Mouse (Mus musculus) left cerebral cortex, adult 8-10 months (tissue): ENCODE results near the gene Txnip. TPM values are rescaled to one million over a fixed set of nuclear protein-coding genes. Genes with fewer than 3 reads are reported as not detected.
A peak's percentile ranks its signal among the peaks of the same experiment; 100 is the strongest.
"Not testable (repeated sequence)": the region's sequence is repeated elsewhere in the genome, so short reads cannot be mapped to it uniquely, and the experiment has no call there.

Experiments
- DNase-seq, 2 experiments: peaks; one replicate each; pipeline ENCODE4 v3.0.0; 2022; ENCODE audit warnings: low spot score in 2 of 2
- total RNA-seq, 4 experiments: library from RNA; stranded (reverse); gene quantifications; 2 replicates each; pipeline ENCODE4 v1.2.4; 2022

Txnip gene
- total RNA-seq, 4 experiments from 2014 or later, result 21.7 to 37.3 (median 26.8) TPM

DNA sequence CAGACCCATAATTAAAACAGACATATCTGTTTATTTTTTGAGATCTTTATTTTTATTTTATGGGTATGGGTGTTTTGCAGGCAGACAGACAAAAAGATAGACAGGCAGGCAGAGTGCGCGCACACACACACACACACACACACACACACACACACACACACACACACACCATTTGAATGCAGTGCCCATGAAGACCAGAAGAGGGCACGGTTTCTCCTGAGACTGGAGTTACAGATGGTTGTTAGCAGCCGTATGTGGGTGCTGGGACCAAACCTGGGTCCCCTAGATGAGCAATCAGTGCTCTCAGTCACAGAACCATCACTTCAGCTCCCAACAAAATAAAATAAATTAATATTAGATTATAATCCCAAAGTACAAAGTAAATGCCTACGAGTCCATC is 25.6 kb downstream of the Txnip start:
- no peak for DNase-seq

DNA sequence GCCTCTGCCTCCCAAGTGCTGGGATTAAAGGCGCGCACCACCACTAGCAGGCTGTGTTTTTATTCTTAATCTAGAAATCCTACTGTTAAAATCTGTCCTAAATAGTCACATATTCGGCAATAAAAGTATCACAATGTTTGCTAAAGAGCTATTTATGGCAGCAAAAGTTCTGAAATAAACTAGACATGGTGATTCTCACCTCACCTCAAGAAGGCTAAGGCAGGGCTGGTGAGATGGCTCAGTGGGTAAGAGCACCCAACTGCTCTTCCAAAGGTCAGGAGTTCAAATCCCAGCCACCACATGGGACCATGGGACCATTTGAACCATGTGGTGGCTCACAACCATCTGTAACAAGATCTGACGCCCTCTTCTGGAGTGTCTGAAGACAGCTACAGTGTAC is 32.9 kb downstream of the Txnip start:
- no peak for DNase-seq

DNA sequence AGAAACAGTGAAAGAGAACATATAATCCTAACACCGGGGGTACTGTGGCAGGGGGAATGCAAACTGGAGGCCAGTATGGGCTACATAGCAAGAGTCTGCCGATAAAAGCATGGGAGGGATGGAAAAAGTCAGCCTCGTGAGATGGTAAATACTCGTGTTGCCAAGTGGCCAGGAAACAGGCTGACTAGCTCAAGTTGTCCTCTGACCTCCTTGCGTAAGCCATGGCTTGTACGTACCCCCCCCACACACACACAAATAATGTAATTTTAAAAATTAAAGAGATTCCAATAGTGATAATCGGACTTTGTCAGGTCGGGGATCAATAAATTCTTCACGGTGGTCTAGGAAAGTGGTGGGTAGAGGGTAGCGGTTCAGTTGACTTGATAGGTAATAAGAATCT is 35.6 kb downstream of the Txnip start:
- DNase-seq, result no peak

DNA sequence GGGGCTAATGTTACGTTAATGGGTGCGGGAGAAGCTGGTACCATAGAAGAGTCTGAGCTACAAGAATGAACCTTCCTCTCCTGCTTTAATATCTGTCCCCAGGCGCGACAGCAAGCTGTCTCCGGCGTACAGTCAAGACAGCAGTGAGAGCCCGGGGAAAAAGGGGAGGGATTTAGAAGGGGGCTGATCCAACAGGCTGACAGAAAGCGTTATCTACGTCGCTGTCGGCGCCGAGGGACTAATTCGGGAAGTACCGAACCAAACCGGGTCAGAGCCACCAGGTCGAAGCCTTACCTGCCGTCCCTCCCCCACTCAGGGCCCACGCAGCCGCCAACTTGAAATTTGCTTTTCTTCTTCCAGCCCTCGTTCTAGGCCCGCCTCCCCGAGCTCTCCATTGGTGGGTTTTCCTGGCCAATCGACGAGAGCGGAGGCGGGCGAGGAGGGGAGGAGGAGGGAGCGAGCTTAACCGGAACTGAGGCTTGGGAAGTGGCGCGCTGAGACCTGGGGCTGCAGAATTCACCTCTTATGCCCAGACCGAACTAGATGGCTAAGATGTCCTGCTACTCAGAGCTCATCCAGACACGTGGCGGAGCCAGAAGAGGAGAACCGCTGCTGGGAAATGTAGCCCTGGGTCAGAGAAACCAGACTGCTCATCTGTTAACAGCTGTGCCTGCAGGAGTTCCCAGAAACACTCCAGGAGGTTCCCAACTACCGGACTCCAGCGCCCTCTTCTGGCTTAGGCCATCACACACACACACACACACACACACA is 36.2 kb downstream of the Txnip start, which contains the start of gene Polr3gl:
Polr3gl (minus strand) TSS at position 392 of the 771 bp plus-strand sequence.
- DNase-seq, result peak; percentile 93

DNA sequence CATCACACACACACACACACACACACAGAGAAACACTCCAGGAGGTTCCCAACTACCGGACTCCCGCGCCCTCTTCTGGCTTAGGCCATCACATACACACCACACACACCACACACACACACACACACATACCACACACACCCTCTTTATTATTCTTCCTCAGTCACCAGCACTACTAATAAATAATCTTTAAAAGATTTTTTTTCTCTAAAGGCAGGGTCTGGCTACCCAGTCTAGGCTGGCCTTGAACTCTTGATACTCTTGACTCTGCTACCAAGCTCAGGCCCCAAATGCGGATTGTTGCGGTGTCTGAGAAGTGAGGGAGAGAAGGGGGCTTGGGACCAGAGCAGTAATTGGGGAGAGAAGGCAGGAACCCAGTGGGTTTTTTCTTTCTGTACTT is 37.1 kb downstream of the Txnip start:
- no peak for DNase-seq

DNA sequence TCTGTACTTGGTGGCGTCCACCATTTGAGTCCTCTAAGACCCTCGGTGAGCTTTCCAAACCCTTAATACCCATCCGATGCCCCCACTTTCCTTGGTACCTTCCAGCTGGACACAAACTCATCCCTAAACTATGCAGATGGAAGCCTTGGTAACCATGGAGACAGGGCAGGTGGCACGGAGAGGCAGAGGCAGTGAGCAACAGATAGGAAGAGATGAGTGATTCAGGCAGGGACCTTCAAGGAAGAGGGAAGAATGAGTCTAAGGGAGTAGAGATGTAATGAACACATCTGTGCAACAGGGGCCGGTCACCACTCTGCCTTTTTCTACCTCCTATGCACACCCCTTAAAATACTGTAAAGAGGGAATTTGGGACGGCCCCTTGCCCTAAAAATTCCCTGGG is 37.9 kb downstream of the Txnip start:
- peak; percentile 33 to 68 for DNase-seq

DNA sequence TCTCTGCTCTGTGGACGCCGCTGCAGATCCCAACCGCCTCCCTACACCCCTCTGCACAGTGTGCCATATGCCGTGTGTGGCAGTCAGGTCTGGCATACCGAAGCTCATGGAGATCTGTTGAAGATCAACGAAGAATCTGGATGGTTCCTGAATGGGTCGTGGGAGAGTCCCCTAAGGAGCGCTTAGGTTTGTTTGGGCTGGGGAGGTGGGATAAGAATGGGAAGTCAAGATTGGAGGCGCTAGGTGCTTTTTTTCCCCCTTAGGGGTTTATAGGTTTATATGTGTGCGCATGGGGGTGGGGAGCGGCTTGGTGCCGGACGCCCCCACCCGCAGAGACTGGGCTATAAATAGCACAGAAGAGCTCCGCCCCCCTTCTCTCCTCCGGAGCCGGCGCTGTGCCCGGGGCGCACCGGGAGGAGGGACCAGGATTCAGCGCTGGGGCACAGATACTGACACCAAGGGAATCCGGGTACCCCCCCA is 38.5 kb downstream of the Txnip start, which contains the start of gene Ankrd34a:
Ankrd34a (plus strand) TSS at position 409 of the 480 bp plus-strand sequence.
- peak; percentile 64 to 85 for DNase-seq

DNA sequence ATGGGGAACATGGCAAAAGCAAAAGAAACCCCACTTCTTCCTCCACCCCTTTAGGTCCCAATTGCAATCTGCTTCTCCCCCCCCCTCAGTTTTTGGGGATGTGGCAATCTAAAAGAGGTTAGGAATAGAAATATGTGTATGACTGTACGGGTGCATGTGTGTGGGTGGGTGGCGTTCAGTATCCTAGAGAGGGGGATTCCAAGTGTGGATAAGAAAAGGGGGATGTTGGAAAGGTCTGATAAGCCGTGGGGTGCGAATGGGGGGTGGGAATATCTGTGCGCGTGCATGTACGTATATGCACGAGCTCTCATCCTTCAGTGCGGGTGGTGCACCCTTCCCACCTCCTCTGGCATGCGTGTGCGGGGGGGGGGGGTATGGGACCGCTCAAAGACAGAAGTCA is 39.1 kb downstream of the Txnip start:
- DNase-seq, result peak in 1 of 2 experiments; percentile 57

DNA sequence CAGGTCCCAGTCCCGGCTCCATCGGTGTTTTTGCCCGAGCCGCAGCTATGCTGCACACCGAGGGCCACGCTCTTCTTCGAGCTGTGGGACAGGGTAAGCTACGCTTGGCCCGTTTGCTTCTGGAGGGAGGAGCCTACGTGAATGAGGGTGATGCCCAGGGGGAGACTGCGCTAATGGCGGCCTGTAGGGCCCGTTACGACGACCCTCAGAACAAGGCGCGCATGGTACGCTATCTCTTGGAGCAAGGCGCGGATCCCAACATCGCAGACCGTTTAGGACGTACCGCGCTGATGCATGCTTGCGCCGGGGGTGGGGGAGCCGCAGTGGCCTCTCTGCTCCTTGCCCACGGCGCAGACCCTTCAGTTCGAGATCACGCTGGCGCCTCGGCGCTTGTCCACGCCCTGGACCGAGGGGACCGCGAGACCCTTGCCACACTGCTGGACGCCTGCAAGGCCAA is 39.7 kb downstream of the Txnip start:
- peak in 1 of 2 experiments; percentile 48 for DNase-seq

DNA sequence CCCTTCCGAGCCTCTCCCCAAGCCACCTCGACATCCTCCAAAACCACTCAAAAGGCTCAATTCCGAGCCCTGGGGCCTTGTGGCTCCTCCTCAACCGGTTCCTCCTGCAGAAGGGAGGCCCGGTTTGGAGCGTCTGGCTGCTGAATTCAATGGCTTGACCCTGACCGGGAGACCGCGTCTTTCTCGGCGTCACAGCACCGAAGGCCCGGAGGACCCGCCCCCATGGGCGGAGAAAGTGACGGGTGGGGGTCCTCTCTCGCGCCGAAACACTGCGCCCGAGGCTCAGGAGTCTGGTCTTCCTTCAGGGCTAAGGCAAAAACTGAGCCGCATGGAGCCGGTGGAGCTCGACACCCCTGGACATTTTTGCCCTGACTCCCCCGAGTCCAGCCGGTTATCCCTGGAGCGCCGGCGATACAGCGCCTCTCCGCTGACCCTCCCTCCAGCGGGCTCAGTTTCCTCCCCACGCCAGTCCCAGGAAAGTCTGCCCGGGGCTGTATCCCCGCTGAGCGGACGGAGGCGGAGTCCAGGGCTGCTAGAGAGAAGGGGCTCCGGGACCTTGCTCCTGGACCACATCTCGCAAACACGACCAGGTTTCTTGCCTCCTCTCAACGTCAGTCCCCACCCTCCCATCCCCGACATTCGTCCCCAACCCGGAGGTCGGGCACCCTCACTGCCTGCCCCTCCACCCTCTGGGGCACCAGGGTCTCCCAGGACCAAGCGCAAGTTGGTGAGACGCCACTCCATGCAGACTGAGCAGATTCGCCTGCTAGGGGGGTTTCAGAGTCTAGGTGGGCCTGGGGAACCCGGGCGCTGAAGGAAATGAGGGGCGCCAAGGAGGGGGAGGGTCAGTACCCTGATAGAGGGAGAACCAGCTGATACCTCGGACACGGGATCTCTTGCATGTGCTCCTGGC is 40.7 kb downstream of the Txnip start:
- peak; percentile 49 to 51 for DNase-seq

DNA sequence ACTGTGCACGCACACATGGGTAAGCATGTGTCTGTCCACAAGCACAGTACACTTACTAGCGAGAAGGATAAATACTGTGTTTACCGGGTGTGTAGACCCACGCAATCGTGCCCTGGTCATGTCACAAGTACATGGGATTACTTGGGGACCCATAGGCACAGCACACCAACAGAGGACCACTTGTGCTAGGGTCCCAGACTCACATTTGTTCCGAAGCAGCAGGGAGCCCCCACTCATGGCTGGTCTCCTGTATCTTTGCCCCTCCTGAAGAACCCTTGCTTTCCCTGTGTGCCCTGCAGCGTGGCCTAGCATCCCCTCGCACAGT is 41.3 kb downstream of the Txnip start:
- DNase-seq, result no peak

DNA sequence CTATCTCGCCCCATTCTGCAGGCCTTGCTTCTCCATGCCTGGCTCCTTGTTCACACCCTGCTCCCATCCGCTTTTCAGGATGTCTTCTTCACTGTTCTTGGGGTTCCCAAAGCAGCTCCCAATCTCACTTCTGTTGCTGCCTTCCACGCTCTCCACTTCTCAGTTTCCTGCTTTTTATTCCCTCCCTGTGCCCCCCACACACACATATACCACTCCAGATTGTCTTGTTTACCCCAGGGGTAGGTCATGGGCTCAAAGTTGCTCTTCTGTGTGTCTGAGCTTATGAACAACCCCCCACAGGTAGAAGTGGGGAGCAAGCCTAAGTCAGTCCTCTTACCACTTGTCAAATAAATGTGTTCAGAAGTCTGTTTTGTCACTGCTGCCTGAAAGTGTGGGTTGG is 41.7 kb downstream of the Txnip start:
- DNase-seq, result no peak

DNA sequence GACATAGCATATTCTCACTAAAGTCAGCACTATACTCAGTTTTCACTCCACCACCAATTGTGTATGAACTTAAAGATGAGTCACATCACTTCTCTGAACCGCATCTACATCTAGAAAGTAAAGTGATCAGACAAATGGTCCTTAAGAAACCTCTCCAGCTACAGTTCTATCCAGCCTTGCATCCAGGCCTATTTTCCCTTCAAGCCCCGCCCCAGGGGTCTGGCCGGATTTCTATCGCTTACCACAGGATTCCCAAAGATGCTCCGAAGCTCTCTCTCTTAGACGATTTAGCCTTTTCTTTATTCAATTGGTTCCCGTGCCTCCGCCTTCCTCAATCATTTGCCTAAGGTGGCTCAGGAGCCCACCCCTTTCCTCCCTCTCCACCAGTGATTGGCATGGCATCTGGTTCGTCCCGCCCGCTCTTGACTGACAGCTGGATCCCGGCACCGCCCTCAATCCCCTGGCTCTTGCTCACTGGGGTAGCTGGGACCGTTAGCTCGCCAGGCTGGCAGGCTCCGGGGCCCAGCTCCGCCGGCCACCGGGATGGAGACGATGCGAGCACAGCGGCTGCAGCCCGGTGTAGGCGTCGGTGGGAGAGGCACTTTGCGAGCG is 43.0 kb downstream of the Txnip start, which contains the start of gene Lix1l:
Lix1l (plus strand) TSS at position 511 of the 612 bp plus-strand sequence.
- DNase-seq, result peak; percentile 80 to 94

DNA sequence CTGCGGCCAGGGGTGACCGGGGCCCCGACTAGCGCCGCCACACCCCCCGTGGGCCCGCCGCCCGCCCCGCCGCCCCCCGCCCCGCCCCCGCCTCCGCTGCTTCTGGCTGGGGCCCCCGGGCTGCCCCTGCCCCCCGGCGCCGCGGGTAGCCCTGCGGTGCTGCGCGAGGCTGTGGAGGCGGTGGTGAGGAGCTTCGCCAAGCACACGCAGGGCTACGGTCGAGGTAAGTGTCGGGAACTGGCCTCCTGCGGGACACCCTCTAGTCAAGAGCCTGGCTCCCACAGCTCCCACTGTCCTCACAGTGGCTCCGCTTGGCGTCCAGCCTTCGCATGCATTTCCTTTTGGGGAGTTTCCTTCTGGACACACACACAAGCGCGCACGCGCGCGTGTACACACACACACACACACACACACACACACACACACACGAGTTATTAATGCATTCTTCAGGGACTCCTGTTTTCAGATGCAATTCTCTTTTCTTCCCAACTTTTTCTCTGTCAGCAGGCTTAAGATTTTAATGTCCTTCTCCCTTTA is 43.6 kb downstream of the Txnip start:
- peak; percentile 43 to 61 for DNase-seq

DNA sequence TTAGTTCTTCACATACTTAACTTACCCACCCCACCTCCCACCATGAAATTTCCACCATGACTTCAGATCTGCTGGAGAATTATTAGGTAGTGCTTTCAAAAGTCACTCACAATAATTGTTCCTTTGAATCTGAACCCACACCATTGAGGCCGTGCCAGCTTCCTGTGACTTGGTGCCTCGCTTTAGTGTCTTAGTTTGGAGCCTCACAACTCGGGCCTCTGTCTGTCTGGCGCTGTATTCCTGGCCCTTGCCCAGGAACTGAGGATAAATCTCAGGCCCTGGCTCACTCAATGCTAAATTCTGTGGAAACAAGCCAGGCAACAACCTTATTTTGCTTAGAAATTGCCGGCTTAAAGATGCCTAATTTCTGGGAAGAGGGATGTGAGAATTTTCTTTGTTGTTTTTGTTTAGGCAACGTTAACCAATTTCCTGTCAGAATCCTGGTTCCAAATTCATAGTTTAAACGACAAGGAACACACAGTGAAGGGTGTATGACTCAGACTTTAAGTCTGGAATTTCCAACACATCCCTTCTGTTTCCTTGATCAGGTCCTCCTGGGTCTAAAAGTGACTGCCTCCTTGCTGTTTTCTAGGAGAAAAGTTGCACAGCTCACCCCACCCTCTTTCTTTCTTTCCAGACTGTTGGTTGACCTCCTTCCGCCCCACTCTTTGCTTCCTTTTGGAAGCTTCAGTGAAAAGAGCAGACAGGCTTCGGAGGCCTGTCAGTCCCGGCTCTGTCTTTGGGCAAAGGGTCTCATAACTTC is 44.4 kb downstream of the Txnip start:
- no peak for DNase-seq

DNA sequence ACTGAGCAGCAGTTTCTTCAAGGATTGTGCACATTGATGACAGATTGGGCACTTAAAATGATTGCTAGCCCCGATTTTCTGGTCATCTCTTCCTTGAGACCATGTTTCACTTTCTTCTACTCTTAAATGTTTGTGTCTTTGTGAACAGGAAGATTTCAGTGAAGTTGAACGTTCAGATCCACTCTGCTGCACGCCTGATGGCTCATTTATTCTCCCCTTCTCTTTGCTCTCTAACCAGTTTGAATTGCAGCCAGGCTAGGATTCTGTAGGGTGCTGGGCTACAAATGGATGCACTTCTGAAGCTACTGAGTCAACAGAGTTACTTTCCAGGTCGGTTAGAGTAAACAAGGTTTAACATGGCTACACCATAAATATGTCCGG is 44.9 kb downstream of the Txnip start:
- DNase-seq, result no peak

DNA sequence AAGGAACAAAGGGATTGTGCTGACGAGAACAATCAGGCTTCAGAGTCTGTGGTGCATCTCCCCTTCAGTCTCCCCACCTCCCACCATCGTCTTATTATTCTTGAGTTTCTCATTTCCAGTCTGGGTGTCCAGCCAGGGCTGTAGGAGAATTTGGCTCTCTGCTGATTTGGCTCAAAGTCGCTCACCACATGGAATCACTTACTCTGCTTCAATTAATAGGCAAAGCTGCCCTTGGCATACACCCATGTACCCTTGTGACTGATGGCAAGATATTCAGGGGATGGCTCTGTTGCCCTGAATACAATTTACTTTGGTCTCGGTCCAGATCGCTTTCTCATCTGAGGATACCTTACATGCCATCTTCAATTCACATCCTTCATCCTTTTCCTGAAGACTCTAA is 45.6 kb downstream of the Txnip start:
- no peak for DNase-seq

DNA sequence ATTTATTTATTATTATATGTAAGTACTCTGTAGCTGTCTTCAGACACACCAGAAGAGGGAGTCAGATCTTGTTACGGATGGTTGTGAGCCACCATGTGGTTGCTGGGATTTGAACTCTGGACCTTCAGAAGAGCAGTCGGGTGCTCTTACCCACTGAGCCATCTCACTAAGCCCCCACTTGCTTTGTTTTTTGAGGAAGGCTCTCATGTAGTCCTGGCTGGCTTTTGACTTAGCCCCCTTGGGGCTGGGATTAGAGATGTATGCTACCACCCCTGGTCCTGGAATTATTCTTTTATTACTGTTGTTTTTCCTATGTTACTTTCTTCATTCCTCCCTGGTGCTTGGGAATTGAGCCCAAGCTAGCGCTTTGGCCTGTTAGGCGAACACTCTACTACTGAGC is 48.2 kb downstream of the Txnip start:
- DNase-seq, result not testable (repeated sequence)

DNA sequence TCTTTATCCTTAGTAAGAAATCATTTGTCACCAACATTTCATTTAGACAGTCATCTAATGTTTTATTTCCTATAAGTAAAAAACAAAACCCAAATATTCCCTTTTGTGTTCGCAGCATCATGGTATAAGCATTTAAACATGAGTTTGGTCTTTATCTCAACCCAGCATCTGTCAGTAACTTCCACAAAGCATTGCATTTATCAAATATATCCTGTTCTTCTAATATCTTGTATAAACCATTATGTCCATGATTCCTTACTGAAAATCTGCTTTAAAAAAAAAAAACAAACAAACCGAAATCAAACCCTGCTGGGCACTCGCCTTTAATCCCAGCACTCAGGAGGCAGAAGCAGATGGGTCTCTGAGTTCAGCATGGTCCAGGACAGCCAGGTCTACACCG is 48.9 kb downstream of the Txnip start:
- no peak for DNase-seq
